23 mouse cellular contexts compared by ENCODE assay signal in the genomic region with DNA sequence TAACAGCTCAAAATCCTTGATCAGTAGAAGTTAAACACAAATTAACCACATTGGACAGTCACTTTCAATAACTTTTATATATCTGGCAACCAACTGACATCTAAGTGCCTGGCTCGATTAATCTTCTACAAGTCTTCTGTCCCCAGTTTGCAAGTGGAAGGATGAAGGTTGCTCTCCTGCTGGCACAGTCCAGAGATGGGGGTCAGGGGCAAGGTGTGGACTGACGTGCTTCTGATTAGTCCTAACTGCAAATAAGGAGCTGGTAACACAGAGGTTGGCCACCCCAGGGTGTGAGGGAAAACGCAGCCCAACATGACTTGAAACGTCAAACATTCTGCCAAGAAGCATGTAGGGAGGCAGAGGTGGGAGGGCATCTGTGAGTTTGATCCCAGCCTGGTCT. TPM values are rescaled to one million over a fixed set of nuclear protein-coding genes. Genes with fewer than 3 reads are reported as not detected.
"Had no signal": no experiment of that assay in that cellular context is flagged by ENCODE, and none has a peak within 500 bp of the region (broad histone marks: within the 10 kb centered on the region; RNA-seq: fewer than 3 reads in every experiment).

No protein-coding gene starts in this region.

- H3K27ac ChIP-seq: gastrocnemius, adult 2 months; heart, embryonic 10.5 days; hindbrain, embryonic 10.5 days; hindbrain, embryonic 12.5 days; hindbrain, embryonic 14.5 days; intestine, embryonic 15.5 days; layer of hippocampus, adult 2 months; left cerebral cortex, adult 2 months; limb, embryonic 10.5 days; limb, embryonic 12.5 days; liver, embryonic 13.5 days; liver, embryonic 15.5 days had no signal

- H3K27me3 ChIP-seq: heart, embryonic 12.5 days; hindbrain, embryonic 12.5 days; intestine, embryonic 15.5 days; limb, embryonic 12.5 days; liver, embryonic 13.5 days; liver, embryonic 15.5 days had no signal

- H3K4me1 ChIP-seq: heart, embryonic 10.5 days; heart, embryonic 12.5 days; hindbrain, embryonic 10.5 days; hindbrain, embryonic 12.5 days; intestine, embryonic 15.5 days; limb, embryonic 10.5 days; liver, embryonic 13.5 days; liver, embryonic 15.5 days had no signal

- H3K36me3 ChIP-seq: heart, embryonic 10.5 days; heart, embryonic 12.5 days; hindbrain, embryonic 10.5 days; hindbrain, embryonic 12.5 days; intestine, embryonic 15.5 days; limb, embryonic 10.5 days; limb, embryonic 12.5 days; liver, embryonic 13.5 days; liver, embryonic 15.5 days had no signal

- DNase-seq: gastrocnemius, adult 2 months; gastrocnemius, postnatal 10 days; gastrocnemius, postnatal 25 days; heart, adult 18-20 months; heart, postnatal 10 days; heart, postnatal 4 days; kidney, postnatal 25 days; liver; liver, embryonic 13.5 days; liver, postnatal 0 days had no signal

- H3K4me3 ChIP-seq: gastrocnemius, adult 2 months; heart, embryonic 10.5 days; heart, embryonic 12.5 days; hindbrain, embryonic 10.5 days; hindbrain, embryonic 12.5 days; intestine, embryonic 15.5 days; layer of hippocampus, adult 2 months; left cerebral cortex, adult 2 months; limb, embryonic 10.5 days; limb, embryonic 12.5 days; liver, embryonic 13.5 days; liver, embryonic 15.5 days had no signal

RNA-seq across cellular contexts. Expression of a gene that starts 12.7 kb away (rescaled TPM):
- polyA plus RNA-seq: inflammation-experienced regulatory T-cells, adult 6 months; limb, embryonic 10.5 days; limb, embryonic 12.5 days; liver, embryonic 11.5 days; liver, embryonic 13.5 days; liver, embryonic 15.5 days had no signal
